Mouse (Mus musculus): ENCODE measurements at regions not wholly inside any gene's neighbourhood (a gene's known extent, or its start where the extent isn't known, plus 50 kb on each side); places are given as distances from the start of the nearest gene placed in this dataset.

- Histone ChIP-seq H3K27me3 (ENCODE audit: insufficient read depth, low read length) (no peaks in the 10 kb centered on the region), H3K36me3 (replicated peaks; ENCODE audit: insufficient read depth, low read length) (no peaks in the 10 kb centered on the region), H3K27ac (ENCODE audit: low read depth) (peak overlapping the region; percentile 56), H3K9me3 (ENCODE audit: low read length) (no peaks in the 10 kb centered on the region), H3K4me3 (ENCODE audit: low read depth, low read length) (no peak overlapping the region), H3K4me1 (ENCODE audit: insufficient read depth) (peaks cover 10% of the 10 kb centered on the region; the same call in 1 of the 2 replicates), H3K4me2 (ENCODE audit: low read depth, low read length) (peak overlapping the region; percentile 42; the same call in 1 of the 2 replicates), H3K9ac (replicated peaks) (no peak overlapping the region)
- ATAC-seq, result peak; percentile 81
- peak; percentile 14 for DNase-seq
- TF ChIP-seq EP300 (IDR thresholded peaks at IDR 0.05; ENCODE audit: low read depth) (no peak), CTCF (IDR thresholded peaks at IDR 0.05; ENCODE audit: low read depth) (no peak)
- 51% methylated on average over 12 of the region's 12 CpGs for WGBS (ENCODE audit: insufficient replicate concordance)
These were observed 95.6 kb upstream of the Dazl start for GRCm38 (mm10) chr17:50388715-50389710.

GRCm38 (mm10) chr17:50390151-50390550 lies 96.7 kb upstream of the Dazl start:
- Histone ChIP-seq H3K4me1 (ENCODE audit: insufficient read depth) (peaks cover 10% of the 10 kb centered on the region; the same call in 1 of the 2 replicates), H3K9me3 (ENCODE audit: low read length) (no peaks in the 10 kb centered on the region), H3K9ac (replicated peaks) (no peak overlapping the region), H3K27ac (ENCODE audit: low read depth) (peak overlapping the region; percentile 56; the same call in 1 of the 2 replicates), H3K4me2 (ENCODE audit: low read depth, low read length) (no peak overlapping the region), H3K27me3 (ENCODE audit: insufficient read depth, low read length) (no peaks in the 10 kb centered on the region), H3K4me3 (ENCODE audit: low read depth, low read length) (no peak overlapping the region), H3K36me3 (replicated peaks; ENCODE audit: insufficient read depth, low read length) (no peaks in the 10 kb centered on the region)
- TF ChIP-seq CTCF (IDR thresholded peaks at IDR 0.05; ENCODE audit: low read depth) (no peak), EP300 (IDR thresholded peaks at IDR 0.05; ENCODE audit: low read depth) (no peak)
- WGBS (ENCODE audit: insufficient replicate concordance), result 63% methylated on average over 1 of the region's 1 CpGs
- DNase-seq, result peak; percentile 10
- no peak; the same call in 1 of the 2 replicates for ATAC-seq

GRCm38 (mm10) chr17:50391207-50391606 lies 97.8 kb upstream of the Dazl start:
- no peak overlapping the region for H3K4me3 ChIP-seq (ENCODE audit: low read depth, low read length)
- H3K36me3 ChIP-seq (replicated peaks; ENCODE audit: insufficient read depth, low read length), result no peaks in the 10 kb centered on the region
- no peak overlapping the region for H3K4me2 ChIP-seq (ENCODE audit: low read depth, low read length)
- DNase-seq (peak; percentile 9), ATAC-seq (no peak)
- no peaks in the 10 kb centered on the region for H3K9me3 ChIP-seq (ENCODE audit: low read length)
- H3K9ac ChIP-seq (replicated peaks), result no peak overlapping the region
- H3K27ac ChIP-seq (ENCODE audit: low read depth), result no peak overlapping the region
- TF ChIP-seq EP300 (IDR thresholded peaks at IDR 0.05; ENCODE audit: low read depth) (no peak), CTCF (IDR thresholded peaks at IDR 0.05; ENCODE audit: low read depth) (no peak)
- 63% methylated on average over 4 of the region's 4 CpGs for WGBS (ENCODE audit: insufficient replicate concordance)
- H3K4me1 ChIP-seq (ENCODE audit: insufficient read depth), result peaks cover 10% of the 10 kb centered on the region; the same call in 1 of the 2 replicates
- no peaks in the 10 kb centered on the region for H3K27me3 ChIP-seq (ENCODE audit: insufficient read depth, low read length)

- no peaks in the 10 kb centered on the region for H3K36me3 ChIP-seq (replicated peaks; ENCODE audit: insufficient read depth, low read length)
- no peaks in the 10 kb centered on the region for H3K9me3 ChIP-seq (ENCODE audit: low read length)
- DNase-seq (no peak), ATAC-seq (no peak)
- no peak overlapping the region for H3K4me2 ChIP-seq (ENCODE audit: low read depth, low read length)
- H3K4me3 ChIP-seq (ENCODE audit: low read depth, low read length), result no peak overlapping the region
- peaks cover 10% of the 10 kb centered on the region; the same call in 1 of the 2 replicates for H3K4me1 ChIP-seq (ENCODE audit: insufficient read depth)
- no peaks in the 10 kb centered on the region for H3K27me3 ChIP-seq (ENCODE audit: insufficient read depth, low read length)
- no peak overlapping the region for H3K9ac ChIP-seq (replicated peaks)
- TF ChIP-seq CTCF (IDR thresholded peaks at IDR 0.05; ENCODE audit: low read depth) (no peak), EP300 (IDR thresholded peaks at IDR 0.05; ENCODE audit: low read depth) (no peak)
- 87% methylated on average over 11 of the region's 11 CpGs for WGBS (ENCODE audit: insufficient replicate concordance)
- no peak overlapping the region for H3K27ac ChIP-seq (ENCODE audit: low read depth)
These were observed 98.6 kb upstream of the Dazl start for GRCm38 (mm10) chr17:50391996-50392395.

- Histone ChIP-seq H3K9me3 (ENCODE audit: low read length) (no peaks in the 10 kb centered on the region), H3K36me3 (replicated peaks; ENCODE audit: insufficient read depth, low read length) (no peaks in the 10 kb centered on the region), H3K4me1 (ENCODE audit: insufficient read depth) (peaks cover 10% of the 10 kb centered on the region; the same call in 1 of the 2 replicates), H3K27ac (ENCODE audit: low read depth) (no peak overlapping the region), H3K4me3 (ENCODE audit: low read depth, low read length) (no peak overlapping the region), H3K27me3 (ENCODE audit: insufficient read depth, low read length) (no peaks in the 10 kb centered on the region), H3K9ac (replicated peaks) (no peak overlapping the region), H3K4me2 (ENCODE audit: low read depth, low read length) (no peak overlapping the region)
- DNase-seq (peak; percentile 8), ATAC-seq (no peak)
- no peak for TF ChIP-seq EP300 (IDR thresholded peaks at IDR 0.05; ENCODE audit: low read depth)
- no peak for TF ChIP-seq CTCF (IDR thresholded peaks at IDR 0.05; ENCODE audit: low read depth)
- 87% methylated on average over 6 of the region's 6 CpGs for WGBS (ENCODE audit: insufficient replicate concordance)
These were observed 99.0 kb upstream of the Dazl start for GRCm38 (mm10) chr17:50392428-50392827.

GRCm38 (mm10) chr17:50392966-50393365 lies 99.5 kb upstream of the Dazl start:
- H3K9me3 ChIP-seq (ENCODE audit: low read length), result no peaks in the 10 kb centered on the region
- H3K27ac ChIP-seq (ENCODE audit: low read depth), result no peak overlapping the region
- no peak overlapping the region for H3K9ac ChIP-seq (replicated peaks)
- H3K4me1 ChIP-seq (ENCODE audit: insufficient read depth), result peaks cover 10% of the 10 kb centered on the region; the same call in 1 of the 2 replicates
- TF ChIP-seq CTCF (IDR thresholded peaks at IDR 0.05; ENCODE audit: low read depth) (no peak), EP300 (IDR thresholded peaks at IDR 0.05; ENCODE audit: low read depth) (no peak)
- H3K36me3 ChIP-seq (replicated peaks; ENCODE audit: insufficient read depth, low read length), result no peaks in the 10 kb centered on the region
- no peaks in the 10 kb centered on the region for H3K27me3 ChIP-seq (ENCODE audit: insufficient read depth, low read length)
- no peak for DNase-seq
- no peak overlapping the region for H3K4me2 ChIP-seq (ENCODE audit: low read depth, low read length)
- ATAC-seq, result no peak
- WGBS (ENCODE audit: insufficient replicate concordance), result 73% methylated on average over 2 of the region's 2 CpGs
- no peak overlapping the region for H3K4me3 ChIP-seq (ENCODE audit: low read depth, low read length)

Measured in liver, postnatal 0 days (tissue).